Mouse (Mus musculus): Measurements from ENCODE around the gene Fras1. TPM values are rescaled to one million over a fixed set of nuclear protein-coding genes. Genes with fewer than 3 reads are reported as not detected.

Gene Fras1
- total RNA-seq, 2 experiments from 2014 or later: not detected

- no peak for ATAC-seq (replicated peaks; ENCODE audit: low FRiP score, poor library complexity, severe bottlenecking)
These were observed 170.4 kb downstream of the Fras1 start for GRCm38 (mm10) chr5:96544112-96544511.

GRCm38 (mm10) chr5:96545994-96546393 is 172.2 kb downstream of the Fras1 start:
- ATAC-seq (replicated peaks; ENCODE audit: low FRiP score, poor library complexity, severe bottlenecking): no peak

GRCm38 (mm10) chr5:96554940-96555679 is 181.4 kb downstream of the Fras1 start:
- ATAC-seq (replicated peaks; ENCODE audit: low FRiP score, poor library complexity, severe bottlenecking): no peak

GRCm38 (mm10) chr5:96558049-96558804 is 184.5 kb downstream of the Fras1 start:
- no peak for ATAC-seq (replicated peaks; ENCODE audit: low FRiP score, poor library complexity, severe bottlenecking)

GRCm38 (mm10) chr5:96574586-96574985 is 200.8 kb downstream of the Fras1 start:
- no peak for ATAC-seq (replicated peaks; ENCODE audit: low FRiP score, poor library complexity, severe bottlenecking)

- ATAC-seq (replicated peaks; ENCODE audit: low FRiP score, poor library complexity, severe bottlenecking): no peak
These were observed 204.9 kb downstream of the Fras1 start for GRCm38 (mm10) chr5:96578705-96579104.

- no peak for ATAC-seq (replicated peaks; ENCODE audit: low FRiP score, poor library complexity, severe bottlenecking)
These were observed 206.2 kb downstream of the Fras1 start for GRCm38 (mm10) chr5:96579938-96580337.

- ATAC-seq (replicated peaks; ENCODE audit: low FRiP score, poor library complexity, severe bottlenecking): no peak
These were observed 211.0 kb downstream of the Fras1 start for GRCm38 (mm10) chr5:96584730-96585129.

- ATAC-seq (replicated peaks; ENCODE audit: low FRiP score, poor library complexity, severe bottlenecking): no peak
These were observed 216.9 kb downstream of the Fras1 start for GRCm38 (mm10) chr5:96590621-96591020.

GRCm38 (mm10) chr5:96595793-96596192 is 222.0 kb downstream of the Fras1 start:
- no peak for ATAC-seq (replicated peaks; ENCODE audit: low FRiP score, poor library complexity, severe bottlenecking)

GRCm38 (mm10) chr5:96603974-96604769 is 230.4 kb downstream of the Fras1 start:
- ATAC-seq (replicated peaks; ENCODE audit: low FRiP score, poor library complexity, severe bottlenecking): no peak

GRCm38 (mm10) chr5:96608036-96608435 is 234.3 kb downstream of the Fras1 start:
- ATAC-seq (replicated peaks; ENCODE audit: low FRiP score, poor library complexity, severe bottlenecking): no peak

GRCm38 (mm10) chr5:96608581-96609280 is 235.0 kb downstream of the Fras1 start:
- no peak for ATAC-seq (replicated peaks; ENCODE audit: low FRiP score, poor library complexity, severe bottlenecking)

- no peak for ATAC-seq (replicated peaks; ENCODE audit: low FRiP score, poor library complexity, severe bottlenecking)
These were observed 238.3 kb downstream of the Fras1 start for GRCm38 (mm10) chr5:96612077-96612476.

- ATAC-seq (replicated peaks; ENCODE audit: low FRiP score, poor library complexity, severe bottlenecking): no peak
These were observed 243.3 kb downstream of the Fras1 start for GRCm38 (mm10) chr5:96616954-96617646.

- ATAC-seq (replicated peaks; ENCODE audit: low FRiP score, poor library complexity, severe bottlenecking): no peak
These were observed 244.3 kb downstream of the Fras1 start for GRCm38 (mm10) chr5:96618008-96618407.

- ATAC-seq (replicated peaks; ENCODE audit: low FRiP score, poor library complexity, severe bottlenecking): no peak
These were observed 246.5 kb downstream of the Fras1 start for GRCm38 (mm10) chr5:96620209-96620608.

- ATAC-seq (replicated peaks; ENCODE audit: low FRiP score, poor library complexity, severe bottlenecking): no peak
These were observed 246.9 kb downstream of the Fras1 start for GRCm38 (mm10) chr5:96620618-96621017.

- ATAC-seq (replicated peaks; ENCODE audit: low FRiP score, poor library complexity, severe bottlenecking): no peak
These were observed 249.0 kb downstream of the Fras1 start for GRCm38 (mm10) chr5:96622604-96623352.
